Mouse (Mus musculus) NIH3T3 (cell line): ENCODE data around the gene Cfap69.

Experiments
- DNase-seq: peaks from one replicate; pipeline ENCODE4 v3.0.0-alpha.2; 2012; ENCODE audit warnings: low read depth

Cfap69 gene

DNA sequence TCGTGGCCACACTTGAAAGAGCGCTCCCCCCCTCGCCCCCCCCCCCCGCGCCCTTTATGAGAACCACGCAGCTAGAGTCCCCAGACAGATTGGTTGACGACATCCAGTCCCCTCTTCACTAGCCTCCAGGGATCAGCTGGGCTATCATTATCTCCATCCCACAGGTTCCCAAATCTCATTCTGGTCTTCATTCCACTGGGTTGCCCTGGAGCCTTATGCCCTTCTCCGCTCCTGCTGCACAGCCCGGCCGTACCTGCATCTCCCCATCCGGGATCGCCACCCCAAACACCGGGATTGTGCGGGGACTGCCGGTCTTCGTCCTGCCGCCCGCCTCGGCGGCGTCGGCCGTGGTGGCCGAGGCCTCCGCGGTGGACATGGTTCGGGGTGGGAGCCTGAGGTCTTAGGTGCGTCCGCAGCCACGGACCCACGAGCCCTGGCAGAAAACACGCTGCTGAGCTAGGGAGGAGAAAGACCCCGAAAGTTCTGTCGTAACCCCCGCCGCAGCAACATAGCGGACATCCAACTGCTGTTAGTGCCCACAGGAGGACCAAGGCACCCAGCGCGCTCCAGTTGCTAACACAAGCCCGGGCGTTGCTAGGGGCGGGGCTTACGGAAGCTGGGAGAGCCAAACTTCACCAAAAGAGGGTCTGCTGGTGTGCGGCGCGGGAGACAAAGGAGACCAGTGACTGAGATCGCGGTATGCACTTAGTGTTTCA, at the start of gene Cfap69:
Gene Cfap69 (minus strand): TSS at position 585 of the 716 bp plus-strand sequence.
- DNase-seq, result peak; percentile 89

DNA sequence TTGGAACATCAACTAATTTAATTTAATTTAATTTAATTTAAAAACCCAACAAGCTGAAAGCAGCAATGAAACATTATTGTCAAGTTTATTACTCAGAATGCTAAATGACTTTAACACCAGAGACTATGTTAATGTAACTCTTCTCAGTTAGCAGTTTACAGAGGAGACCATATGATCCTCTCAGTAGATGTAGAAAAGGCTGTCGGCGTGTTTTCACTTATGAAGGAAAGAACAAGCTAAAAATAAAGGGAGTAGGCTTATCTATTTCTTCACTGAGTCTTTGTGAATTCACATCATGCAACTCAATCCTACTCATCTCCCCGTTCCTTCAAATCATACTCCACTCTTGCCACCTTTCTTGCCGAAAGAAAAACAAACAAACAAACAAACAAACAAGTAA, 47.0 kb upstream of the Cfap69 start:
- no peak for DNase-seq

DNA sequence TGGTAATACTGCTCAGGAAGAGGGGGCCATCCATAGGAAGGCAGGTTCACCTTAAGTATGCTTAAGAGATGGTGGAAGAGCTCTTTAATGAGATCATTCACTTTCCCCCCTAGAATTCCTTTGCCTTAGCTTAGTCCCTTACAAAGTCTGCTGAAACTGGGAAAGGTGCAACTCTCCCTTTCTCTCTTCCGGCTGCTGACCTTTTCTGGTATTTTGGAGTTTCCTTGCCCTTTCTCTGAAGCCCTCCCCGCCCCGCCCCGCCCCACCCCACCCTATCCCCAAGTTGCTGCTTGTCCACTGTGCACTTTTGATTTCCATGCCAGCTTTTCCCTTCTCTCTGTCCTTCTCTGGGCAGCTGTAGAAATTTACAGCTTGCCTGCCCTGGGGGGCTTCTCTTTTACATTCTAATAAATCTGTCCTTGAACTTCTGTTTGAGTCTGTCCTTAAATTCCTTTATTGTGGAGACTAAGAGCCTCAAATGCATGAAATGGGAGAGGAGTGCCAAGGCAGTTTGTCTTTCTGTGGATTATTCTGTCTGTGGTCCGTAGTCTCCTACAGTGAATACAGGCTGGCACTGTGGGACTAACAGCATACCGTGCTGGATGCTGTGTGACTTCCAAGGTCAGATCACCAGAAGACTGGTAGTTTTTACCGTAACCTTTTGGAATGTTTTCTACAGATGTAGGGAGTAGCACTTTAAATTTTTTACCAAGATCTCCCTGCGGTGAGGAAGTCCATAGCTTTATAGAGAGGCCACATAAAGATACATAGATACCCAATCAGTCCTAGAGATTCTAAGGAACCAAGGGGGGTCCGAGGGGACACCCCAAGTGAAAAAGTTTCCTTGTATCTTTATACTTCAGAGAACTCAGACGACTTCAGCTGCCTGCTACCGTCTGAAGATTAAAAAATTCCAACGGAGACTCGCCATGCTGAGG, 43.6 kb upstream of the Cfap69 start:
- DNase-seq, result no peak

DNA sequence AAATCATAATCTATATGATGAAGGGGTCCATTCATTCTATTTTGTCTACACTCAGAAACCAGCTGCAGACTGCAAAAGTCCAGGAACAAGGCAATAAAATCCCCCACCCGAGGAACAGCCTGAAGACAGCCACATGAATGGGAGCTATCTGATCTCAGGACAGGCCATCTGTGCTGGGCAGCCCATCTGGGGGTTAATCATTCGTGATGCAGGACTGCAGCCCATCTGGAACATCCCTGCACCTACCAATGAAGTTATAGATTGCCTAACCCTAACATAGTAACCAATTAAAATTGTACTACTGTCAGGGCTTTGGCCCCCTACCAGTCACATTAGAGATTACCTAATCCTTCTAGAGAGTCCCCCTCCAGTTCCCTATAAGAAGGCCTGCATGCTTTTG, 41.0 kb upstream of the Cfap69 start:
- no peak for DNase-seq

DNA sequence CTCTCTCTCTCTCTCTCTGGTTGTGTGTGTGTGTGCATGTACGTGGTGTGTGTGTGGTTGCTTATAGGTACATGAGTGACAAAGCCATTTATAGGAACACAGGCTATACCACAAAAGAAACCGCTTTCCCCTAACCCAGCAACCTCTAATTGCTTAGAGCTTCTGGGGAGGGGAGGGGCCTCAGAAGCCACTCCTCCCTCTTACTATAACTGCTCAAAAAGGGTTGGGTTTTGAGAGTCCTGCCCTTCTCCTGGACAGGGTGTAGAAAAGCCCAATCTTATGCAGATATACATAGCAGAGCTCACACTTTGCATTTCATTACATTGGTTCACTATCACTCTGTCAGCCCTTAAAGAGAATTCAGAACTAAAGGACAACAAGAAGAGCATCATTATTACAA, 36.3 kb upstream of the Cfap69 start:
- DNase-seq, result no peak

DNA sequence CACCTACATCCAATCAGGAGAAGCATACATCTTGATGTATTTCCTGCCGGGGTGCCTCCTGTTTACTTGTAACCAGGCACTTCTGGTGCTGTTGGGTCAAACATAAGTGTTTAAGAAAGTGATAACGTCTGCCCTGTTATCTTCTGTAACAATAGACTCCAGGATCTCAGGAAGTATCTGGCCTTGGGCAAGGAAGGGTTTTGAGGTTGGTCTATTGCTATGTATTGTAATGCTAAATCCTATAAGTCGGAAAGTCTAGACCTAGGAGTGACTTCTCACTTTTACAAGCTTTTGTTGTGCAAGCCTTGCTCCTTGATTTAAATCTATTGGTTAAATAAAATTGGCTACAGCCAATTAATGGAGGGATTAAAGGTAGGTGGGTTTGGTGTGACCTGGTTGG, 34.8 kb upstream of the Cfap69 start:
- no peak for DNase-seq

DNA sequence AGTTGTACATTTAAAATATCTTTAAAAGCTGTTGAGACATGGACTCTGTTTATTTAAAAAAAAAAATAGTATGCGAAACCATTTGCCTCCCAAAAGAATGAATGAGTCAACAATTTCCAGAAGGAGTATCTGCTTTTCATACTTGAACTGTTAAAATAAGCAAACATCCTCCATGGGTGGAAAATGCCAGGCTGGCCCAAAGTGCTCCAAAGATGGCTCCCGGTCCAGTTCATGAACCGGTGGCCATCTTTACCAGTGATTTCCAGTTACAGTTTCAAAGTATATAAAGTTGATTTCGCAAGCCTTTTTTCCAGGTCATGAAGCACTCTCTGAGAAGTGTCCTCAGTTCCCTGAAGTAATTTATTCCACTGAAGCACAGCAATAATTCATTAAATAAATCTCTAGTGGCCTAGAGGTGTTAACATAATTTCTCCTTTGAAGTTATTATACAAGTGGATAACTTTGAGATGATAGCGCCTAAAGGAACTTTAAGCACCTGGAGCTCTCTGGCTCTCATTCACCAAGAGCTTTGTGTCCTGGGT, 31.4 kb upstream of the Cfap69 start:
- DNase-seq, result peak; percentile 77

DNA sequence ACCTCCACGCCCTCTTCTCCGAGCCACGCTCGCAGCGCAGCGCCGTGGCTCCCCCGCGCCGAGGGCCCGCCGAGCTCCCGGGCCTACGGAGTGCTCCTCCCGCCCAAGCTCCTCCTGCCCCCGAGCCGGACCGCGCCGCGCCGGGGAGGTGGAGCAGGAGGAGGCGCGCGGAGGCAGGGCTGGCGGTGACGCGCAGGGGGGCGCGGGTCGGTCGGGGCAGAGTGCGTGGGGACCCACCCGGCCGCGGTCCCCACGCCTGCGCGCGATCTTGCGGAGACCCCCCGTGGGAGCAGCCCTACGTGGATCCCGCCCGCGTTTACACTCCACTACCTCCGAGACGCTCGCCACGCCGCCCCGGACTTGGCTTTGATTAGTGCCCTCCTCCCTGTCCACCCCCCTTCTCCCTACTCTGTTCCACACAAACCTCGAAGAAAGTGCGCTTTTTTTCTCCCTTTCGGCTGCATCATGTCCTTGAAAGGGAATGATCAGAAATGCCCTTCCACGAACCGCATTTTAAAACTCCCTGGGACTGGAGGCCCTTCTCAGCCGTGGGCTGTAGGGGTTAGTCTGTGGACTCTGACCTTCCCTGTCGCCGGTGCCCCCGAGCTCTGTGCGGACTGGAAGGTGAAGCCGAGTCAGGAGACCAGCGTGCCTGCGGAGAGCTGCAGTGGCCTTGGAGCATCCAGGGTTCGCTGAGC, 30.1 kb upstream of the Cfap69 start, which contains the start of gene Steap2:
Gene Steap2 (minus strand): TSS at position 623 of the 698 bp plus-strand sequence.
- DNase-seq, result peak; percentile 84

DNA sequence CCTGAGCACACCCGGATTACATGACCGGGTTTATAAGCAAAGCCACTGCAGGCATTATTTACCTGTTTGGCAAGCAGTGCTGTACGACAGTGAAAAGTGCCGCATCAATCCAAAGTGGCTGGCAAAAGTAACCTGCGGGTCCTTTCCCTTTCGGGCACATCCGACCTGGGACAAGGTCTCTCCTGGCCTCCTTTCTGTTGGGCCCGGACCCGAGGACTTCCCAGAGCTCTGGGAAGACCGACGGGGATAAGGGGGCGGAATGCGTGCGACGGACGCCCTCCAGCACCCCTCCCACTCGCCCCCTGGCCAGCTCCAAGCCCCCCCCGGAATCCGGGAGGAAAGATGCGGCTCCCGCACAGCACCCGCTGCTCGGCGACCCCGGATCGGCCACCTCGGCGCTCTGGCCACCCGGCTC, 29.5 kb upstream of the Cfap69 start:
- DNase-seq, result no peak

DNA sequence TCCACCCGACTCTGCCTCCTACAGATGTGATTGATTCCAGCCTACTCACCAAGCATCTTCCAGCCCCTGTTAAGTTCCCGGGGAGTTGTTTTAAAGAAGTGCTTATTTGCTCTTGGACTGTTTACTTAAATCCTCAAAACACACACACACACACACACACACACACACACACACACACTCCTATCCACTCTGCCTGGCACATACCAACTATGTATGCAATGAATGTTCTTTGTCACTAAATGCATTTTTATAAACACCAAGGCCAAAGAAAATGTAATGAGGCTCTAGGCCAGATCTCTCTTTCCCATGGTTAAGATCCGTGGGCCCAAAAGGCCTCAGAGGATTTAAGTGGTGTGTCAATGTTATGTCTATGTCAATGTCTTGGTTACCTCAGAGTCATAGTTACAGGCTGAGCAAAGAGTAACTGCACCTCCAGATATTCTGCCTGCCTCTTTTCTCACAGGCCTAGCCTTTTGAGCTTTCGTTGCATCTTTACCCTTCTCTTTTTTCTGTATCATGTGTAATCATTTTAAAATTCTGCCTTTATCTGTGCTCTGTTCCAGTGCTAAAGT, 28.2 kb upstream of the Cfap69 start:
- peak; percentile 56 for DNase-seq

DNA sequence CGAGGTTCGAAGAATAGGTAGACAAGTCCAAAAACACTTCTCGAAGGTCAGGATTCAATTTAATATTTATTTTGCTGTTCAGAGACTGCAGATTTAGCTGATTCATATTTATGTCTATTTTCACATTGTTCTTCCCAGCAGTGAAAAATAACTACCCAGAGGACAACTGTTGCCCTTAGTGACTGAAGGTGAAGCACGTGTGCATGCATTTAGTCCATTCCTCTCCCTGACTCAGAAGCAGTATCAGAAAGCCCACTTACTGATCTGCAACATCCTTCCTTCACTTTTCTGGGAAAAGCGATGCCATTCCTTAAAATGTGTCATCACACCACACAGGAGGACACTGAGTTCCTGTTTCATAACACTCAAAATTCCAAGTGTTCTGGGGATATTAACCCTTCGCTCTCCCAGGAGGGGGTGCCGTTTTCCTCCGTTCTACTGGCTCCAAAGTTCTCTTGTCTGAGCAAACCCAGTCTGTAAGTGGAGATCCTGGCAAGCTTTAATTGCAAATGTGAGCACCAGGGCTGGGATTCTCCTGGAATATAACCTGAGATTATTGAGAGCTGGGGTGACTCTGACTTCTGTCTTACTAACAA, 25.0 kb upstream of the Cfap69 start:
- peak; percentile 57 for DNase-seq

DNA sequence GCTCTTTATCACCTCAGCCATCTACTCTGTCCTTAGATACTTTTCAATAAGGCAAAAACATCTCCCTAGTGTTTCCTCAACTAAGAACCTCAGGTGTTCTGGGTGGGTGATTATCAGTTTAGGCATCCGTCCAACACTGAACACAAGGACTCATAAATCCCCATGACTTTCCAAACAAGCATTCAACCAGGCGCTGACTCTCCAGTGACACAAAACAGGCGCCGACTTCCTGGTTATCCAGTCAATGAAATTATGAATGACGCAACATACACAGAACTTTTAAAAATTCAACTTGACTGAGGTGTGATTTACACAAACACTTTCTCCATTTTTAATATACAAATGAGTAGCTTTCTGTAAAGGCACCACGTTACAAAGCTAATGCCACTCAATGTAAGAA, 24.2 kb upstream of the Cfap69 start:
- DNase-seq, result peak; percentile 40

DNA sequence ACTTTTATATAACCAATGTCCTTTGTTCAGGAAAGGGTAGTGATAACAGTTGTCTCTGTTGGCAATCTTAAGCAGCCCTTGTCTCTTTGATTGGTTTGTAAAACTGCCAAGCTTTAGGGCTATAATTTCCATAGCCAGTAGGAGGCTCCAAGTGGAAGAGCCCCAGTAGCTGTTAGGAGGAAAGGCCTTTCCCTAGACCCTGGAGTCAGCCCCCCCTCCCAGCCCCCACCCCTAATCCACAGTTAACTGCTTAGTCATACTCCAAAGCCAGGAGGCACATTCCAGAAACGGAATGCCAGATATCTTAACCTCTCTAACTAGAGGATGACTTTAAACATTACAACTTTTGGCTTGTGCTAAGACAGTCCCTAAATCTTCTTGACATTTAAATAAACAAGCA, 22.9 kb upstream of the Cfap69 start:
- peak; percentile 91 for DNase-seq

DNA sequence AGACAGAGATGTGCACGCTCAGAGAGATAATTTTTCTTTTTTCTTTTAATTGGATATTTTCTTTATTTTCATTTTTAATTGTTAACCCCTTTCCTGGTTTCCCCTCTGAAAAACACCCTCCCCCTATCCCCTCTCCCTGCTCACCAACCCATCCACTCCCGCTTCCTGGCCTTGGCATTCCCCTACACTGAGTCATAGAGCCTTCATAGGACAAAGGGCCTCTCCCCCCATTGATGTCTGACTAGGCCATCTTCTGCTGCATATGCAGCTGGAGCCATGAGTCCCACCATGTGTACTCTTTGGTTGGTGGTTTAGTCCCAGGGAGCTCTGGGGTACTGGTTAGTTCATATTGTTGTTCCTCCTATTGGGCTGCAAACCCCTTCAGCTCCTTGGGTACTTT, 20.9 kb upstream of the Cfap69 start:
- DNase-seq, result peak; percentile 56

DNA sequence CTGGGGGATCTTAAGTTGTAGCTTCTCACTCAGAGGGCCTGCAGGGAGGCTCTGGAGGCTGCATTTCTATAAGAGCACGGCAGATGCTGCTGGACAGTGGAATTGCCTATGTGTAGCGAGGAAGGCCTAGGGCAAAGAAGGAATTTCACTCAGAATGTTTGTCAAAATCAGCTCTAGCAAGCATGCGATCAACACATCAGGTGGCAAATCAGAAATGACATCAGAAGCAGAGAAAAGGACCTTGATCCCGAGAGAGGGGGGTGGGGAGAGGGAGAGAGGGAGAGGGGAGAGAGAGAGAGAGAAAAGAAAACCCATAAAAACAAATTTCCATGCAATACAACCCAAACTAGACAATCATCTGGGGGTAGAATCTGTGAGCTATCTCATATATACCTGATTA, 19.3 kb upstream of the Cfap69 start:
- no peak for DNase-seq

DNA sequence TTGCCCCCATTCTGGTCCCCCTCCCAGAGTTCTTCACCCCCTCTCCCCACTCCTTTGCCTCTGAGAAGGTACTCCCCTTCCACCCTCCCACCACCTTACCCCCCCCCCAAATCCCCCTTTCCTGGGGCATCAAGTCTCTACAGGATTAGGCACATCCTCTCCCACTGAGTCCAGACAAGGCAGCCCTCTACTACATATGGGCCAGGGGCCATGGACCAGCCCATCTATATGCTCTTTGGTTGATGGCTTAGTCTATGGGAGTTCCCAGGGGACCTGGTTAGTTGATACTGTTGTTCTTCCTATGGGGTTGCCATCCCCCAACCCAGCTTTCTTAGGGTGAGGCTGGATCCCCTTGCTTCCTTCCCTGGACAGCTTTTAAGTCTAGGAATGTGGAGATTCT, 15.4 kb upstream of the Cfap69 start:
- DNase-seq, result no peak

DNA sequence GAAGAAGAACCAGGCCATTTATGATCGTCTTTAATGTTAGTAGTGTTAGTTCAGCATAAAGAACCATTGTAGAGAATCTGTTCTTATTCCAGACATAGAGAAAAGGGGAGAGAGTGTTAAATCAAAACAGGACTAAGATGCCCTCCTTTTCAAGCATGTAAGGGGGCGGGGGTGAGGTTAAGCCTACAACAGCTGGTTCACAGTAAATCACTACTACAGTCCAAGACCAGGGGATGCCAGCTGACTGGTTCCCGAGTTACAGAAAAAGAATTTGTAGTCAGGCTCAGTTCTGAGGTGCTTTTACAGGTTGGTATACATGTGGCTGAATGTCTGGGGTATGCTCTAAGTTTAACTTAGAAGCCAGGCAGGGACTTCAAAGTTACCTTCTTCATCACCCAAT, 12.0 kb upstream of the Cfap69 start:
- DNase-seq, result no peak

DNA sequence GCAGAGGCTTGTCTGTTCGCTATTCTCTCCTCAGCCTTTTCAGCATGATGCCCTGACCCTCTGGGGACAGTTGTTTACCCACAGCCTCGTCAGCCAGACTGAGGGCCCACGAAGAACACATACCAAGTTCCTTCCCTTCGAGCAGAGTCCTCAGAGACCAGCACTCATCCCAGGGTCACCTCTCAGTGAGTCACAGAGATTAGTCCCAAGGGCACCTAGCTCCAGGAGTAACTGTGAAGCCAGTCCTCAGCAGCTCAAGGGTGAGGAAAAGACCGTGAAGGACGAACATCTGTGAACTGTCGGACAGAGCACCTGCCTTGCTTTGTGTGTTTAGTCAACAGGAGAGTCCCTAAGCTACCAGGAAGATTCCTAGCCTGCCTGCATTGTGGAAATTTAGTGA, 4.9 kb upstream of the Cfap69 start:
- DNase-seq, result no peak

DNA sequence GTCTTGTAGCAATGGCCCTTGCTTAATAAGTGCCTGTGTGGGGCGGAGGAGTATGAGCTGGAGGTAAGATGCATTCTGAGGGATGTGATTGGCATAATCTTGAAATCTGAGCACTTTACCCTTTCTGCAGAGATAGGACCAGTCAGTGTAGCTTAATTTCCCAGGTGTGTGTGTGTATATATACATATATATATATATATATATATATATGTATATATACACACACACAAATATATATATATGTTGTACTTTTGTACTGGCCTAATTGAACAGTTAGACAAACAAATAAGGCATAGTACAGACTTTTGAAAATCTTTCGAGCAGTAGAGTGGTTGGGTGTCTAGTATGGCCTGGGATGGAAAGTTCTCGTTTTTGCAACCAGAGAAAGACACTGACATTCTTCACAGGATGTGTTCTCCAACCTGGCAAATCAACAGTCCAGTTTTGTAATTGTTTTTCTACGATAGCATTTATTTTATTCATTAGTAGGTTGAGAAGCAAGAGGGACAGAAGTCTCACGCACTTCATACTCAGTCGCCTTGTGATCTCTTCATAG, 410 bp upstream of the Cfap69 start:
- no peak for DNase-seq

DNA sequence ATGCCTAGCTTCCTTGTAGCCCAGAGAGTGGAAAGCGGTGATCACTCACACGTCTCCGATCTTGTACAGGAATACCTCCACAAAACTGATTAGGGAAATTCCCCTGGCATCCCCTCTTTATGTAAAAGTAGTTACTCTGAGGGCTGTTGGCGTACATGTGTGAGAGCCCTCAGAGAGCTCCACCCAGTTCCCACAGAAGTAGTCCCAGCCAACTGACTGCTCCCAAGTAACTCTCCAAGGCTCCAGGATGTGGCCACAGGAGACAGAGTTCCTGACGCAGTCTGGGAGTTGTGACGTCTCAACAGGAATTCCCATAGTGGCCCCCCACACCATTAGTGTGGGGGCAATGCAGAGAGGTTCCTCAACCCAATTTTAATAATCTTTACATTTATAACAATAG, 982 bp downstream of the Cfap69 start:
- peak; percentile 35 for DNase-seq

DNA sequence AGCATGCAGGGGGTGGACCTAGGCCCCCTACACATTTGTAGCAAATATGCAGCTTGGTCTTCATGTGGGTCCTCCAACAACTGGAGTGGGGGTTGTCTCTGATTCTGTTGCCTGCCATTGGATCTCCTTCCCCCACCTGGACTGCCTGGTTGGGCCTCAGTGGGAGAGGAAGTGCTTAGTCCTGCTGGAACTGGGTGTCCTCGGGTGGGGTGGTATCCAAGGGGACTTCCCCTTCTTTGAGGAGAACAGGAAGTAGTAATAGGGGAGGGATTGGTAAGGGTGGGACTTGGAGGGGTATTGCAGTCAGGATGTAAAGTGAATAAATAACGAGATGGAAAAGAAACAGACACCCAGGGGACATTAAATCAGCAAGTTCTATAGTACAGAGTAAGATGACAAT, 5.4 kb downstream of the Cfap69 start:
- no peak for DNase-seq
